Comparison of ENCODE assay signal across 25 mouse cellular contexts in genomic region chr13:10189829-10190228, GRCm38 (mm10).
DNase-seq lines count a peak whose midpoint lies in the region; ATAC-seq and TF ChIP-seq lines count a peak whose summit lies in the region.
"Had no signal": no experiment of that assay in that cellular context is flagged by ENCODE, and none has a peak within 500 bp of the region (broad histone marks: within the 10 kb centered on the region; RNA-seq: fewer than 3 reads in every experiment).

No protein-coding gene starts in this region.

- 42% methylated on average over 2 of the region's 2 CpGs for WGBS in lung, embryonic 14.5 days
- 34% methylated on average over 2 of the region's 2 CpGs for WGBS in lung, adult 2 months

- no peak overlapping the region for H3K4me3 ChIP-seq in lung, embryonic 14.5 days (ENCODE audit: low read depth, low read length)
- H3K4me3 ChIP-seq in lung, adult 2 months (replicated peaks; ENCODE audit: extremely low read depth, low read depth, low read length), result no peak overlapping the region
- H3K4me3 ChIP-seq: heart, adult 2 months; heart, embryonic 12.5 days; hindbrain, embryonic 13.5 days; stomach, embryonic 15.5 days had no signal

- no peak for TF ChIP-seq POLR2A in lung, adult 2 months (IDR thresholded peaks at IDR 0.05; ENCODE audit: borderline replicate concordance, extremely low read depth, low read depth, low read length)

- no peaks in the 10 kb centered on the region for H3K9me3 ChIP-seq in lung, embryonic 14.5 days (ENCODE audit: low read depth, low read length)
- H3K9me3 ChIP-seq: heart, embryonic 12.5 days; hindbrain, embryonic 13.5 days; stomach, embryonic 15.5 days had no signal

- H3K27ac ChIP-seq in lung, embryonic 14.5 days (ENCODE audit: low read depth), result no peak overlapping the region
- H3K27ac ChIP-seq: heart, adult 2 months; hindbrain, embryonic 13.5 days; liver, embryonic 14.5 days; stomach, embryonic 15.5 days had no signal

- TF ChIP-seq CTCF in lung, embryonic 14.5 days (IDR thresholded peaks at IDR 0.05; ENCODE audit: low read depth), result no peak
- no peak for TF ChIP-seq CTCF in lung, adult 2 months (IDR thresholded peaks at IDR 0.05; ENCODE audit: insufficient read depth, low read length)

- H3K4me1 ChIP-seq in lung, embryonic 14.5 days (ENCODE audit: insufficient read depth), result no peaks in the 10 kb centered on the region
- H3K4me1 ChIP-seq in lung, adult 2 months (ENCODE audit: control insufficient read depth, insufficient read depth, low read length), result no peaks in the 10 kb centered on the region
- H3K4me1 ChIP-seq: heart, embryonic 12.5 days; hindbrain, embryonic 13.5 days; stomach, embryonic 15.5 days had no signal

- peak; percentile 17 to 48 for DNase-seq in frontal cortex, adult 2 months (ENCODE audit: extremely low spot score in 1 of 2, low spot score in 1 of 2)
- DNase-seq in frontal cortex, postnatal 10 days (ENCODE audit: low spot score in 2 of 2), result no peak
- peak; percentile 61 for DNase-seq in lung, embryonic 14.5 days
- no peak for DNase-seq in lung, adult 2 months
- DNase-seq in right cerebral cortex, postnatal 25 days, result peak; percentile 12
- DNase-seq in right cerebral cortex, adult 2 months (ENCODE audit: low spot score in 2 of 2), result no peak
- DNase-seq in telencephalon, adult 2 months (ENCODE audit: low read depth, low spot score), result peak; percentile 39
- no peak for DNase-seq in kidney, postnatal 36 days
- DNase-seq: adrenal gland, postnatal 25 days; B cell, adult 2 months; cerebellum, adult 8-10 months; cerebellum, postnatal 25 days; heart, adult 2 months; heart, postnatal 4 days; kidney, adult 18-20 months; kidney, postnatal 4 days; left cerebral cortex, postnatal 4 days; liver; thymus, postnatal 14 days had no signal

- ATAC-seq in lung, embryonic 14.5 days (ENCODE audit: insufficient read depth), result no peak
- ATAC-seq: midbrain, embryonic 16.5 days had no signal

- no peak overlapping the region for H3K4me2 ChIP-seq in lung, embryonic 14.5 days
- H3K4me2 ChIP-seq: heart, embryonic 12.5 days; hindbrain, embryonic 13.5 days; midbrain, embryonic 11.5 days; stomach, embryonic 15.5 days had no signal

- H3K9ac ChIP-seq in lung, embryonic 14.5 days, result no peak overlapping the region
- H3K9ac ChIP-seq: heart, embryonic 12.5 days; hindbrain, embryonic 13.5 days; liver, embryonic 14.5 days; stomach, embryonic 15.5 days had no signal

- H3K27me3 ChIP-seq in lung, embryonic 14.5 days (ENCODE audit: insufficient read depth, low read length), result no peaks in the 10 kb centered on the region
- H3K27me3 ChIP-seq: heart, embryonic 12.5 days; hindbrain, embryonic 13.5 days; stomach, embryonic 15.5 days had no signal

- no peaks in the 10 kb centered on the region for H3K36me3 ChIP-seq in lung, embryonic 14.5 days (ENCODE audit: insufficient read depth)
- H3K36me3 ChIP-seq: heart, embryonic 12.5 days; hindbrain, embryonic 13.5 days; stomach, embryonic 15.5 days had no signal

Comparison
In these comparisons a context has a peak if more than half of its experiments do, and no peak if none do; other contexts are left out.
1. DNase-seq: peak in frontal cortex, adult 2 months (2 of 2), lung, embryonic 14.5 days (single experiment), right cerebral cortex, postnatal 25 days (single experiment) and telencephalon, adult 2 months (single experiment); none in frontal cortex, postnatal 10 days (0 of 2), lung, adult 2 months (single experiment), right cerebral cortex, adult 2 months (0 of 2) and kidney, postnatal 36 days (0 of 2).